Mouse (Mus musculus) small intestine, adult 2 months (tissue): ENCODE data around the gene Erbb3.

Experiments
- CTCF ChIP-seq: fragments of 200-500 bp; IDR thresholded peaks from 2 replicates; pipeline ENCODE4 v1.5.1; 2012; ENCODE audit warnings: low read depth, mild to moderate bottlenecking, control low read depth, inconsistent platforms, low read length, moderate library complexity, mixed read lengths; ENCODE audit not compliant: insufficient replicate concordance, insufficient read length; ENCODE audit errors: extremely low read depth
- POLR2A ChIP-seq: fragments of 200-500 bp; IDR thresholded peaks from 2 replicates; pipeline ENCODE4 v1.6.1; 2012; ENCODE audit warnings: low read depth, mild to moderate bottlenecking, control low read depth, inconsistent platforms, low read length, moderate library complexity

DNA sequence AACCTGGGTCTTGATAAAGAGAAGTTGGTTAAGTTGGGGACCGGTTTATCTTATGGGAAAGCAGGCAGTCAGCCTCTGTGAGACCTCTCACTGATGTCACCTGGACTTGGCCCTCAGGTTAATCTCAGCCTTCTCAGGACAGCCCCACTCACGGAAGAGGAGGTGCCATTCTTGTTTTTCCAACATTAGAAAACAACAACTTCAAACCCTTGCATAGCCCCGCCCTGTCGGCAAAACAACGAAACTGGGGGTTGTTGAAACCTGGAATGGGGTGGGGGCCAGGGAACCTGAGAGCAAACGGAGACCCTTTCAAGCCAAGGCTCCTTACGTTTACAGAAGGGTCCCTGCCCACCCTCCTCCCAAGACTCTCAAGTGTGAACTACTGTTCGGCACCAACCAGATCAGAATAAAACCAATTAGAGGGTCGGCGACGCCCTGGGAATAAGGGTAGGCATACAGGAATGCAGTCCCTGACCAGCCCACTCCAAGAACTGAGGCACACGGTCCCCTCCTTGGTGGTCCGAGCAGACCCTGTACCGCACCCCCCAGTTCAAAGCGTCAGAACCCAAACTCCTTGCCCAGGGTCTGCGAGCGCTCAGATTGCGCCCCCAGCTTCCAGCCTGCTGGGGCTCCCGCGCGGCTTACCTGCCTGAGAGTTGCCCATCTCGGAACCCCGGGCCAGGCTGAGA is 533 bp downstream of the Erbb3 start:
- no peak for TF ChIP-seq CTCF
- no peak; the same call in 1 of the 2 replicates for TF ChIP-seq POLR2A
